Mouse (Mus musculus) layer of hippocampus, postnatal 14 days (tissue): ENCODE results near the gene Asprv1. TPM values are rescaled to one million over a fixed set of nuclear protein-coding genes. Genes with fewer than 3 reads are reported as not detected.
A peak's percentile ranks its signal among the peaks of the same experiment; 100 is the strongest.

Experiments
- DNase-seq, 2 experiments: peaks; one replicate each; pipeline ENCODE4 v3.0.0; 2021 to 2022; ENCODE audit warnings: low spot score in 2 of 2, mixed read lengths in 1 of 2
- total RNA-seq, 2 experiments: library from RNA; stranded (reverse); gene quantifications; 2 replicates each; pipeline ENCODE4 v1.2.3; 2021

Gene Asprv1
- total RNA-seq, 2 experiments from 2014 or later, result 1.2 to 2.1 TPM

GRCm38 (mm10) chr6:86665076-86665475 lies 37.1 kb downstream of the Asprv1 start:
- no peak for DNase-seq

- no peak for DNase-seq
Observed at GRCm38 (mm10) chr6:86665560-86666307, 37.8 kb downstream of the Asprv1 start.

GRCm38 (mm10) chr6:86667061-86667460 lies 39.1 kb downstream of the Asprv1 start:
- no peak for DNase-seq

GRCm38 (mm10) chr6:86668580-86669239 lies 40.7 kb downstream of the Asprv1 start, which contains the start of gene Mxd1:
Gene Mxd1 (minus strand): TSS chr6:86669161.
- no peak for DNase-seq

- peak; percentile 100 for DNase-seq
Observed at GRCm38 (mm10) chr6:86669240-86669727, 41.3 kb downstream of the Asprv1 start.

- DNase-seq, result peak; percentile 35 to 86
Observed at GRCm38 (mm10) chr6:86670873-86671272, 42.9 kb downstream of the Asprv1 start.

GRCm38 (mm10) chr6:86678341-86678740 lies 50.4 kb downstream of the Asprv1 start:
- DNase-seq, result no peak

Other genes starting within 250 kb of the Asprv1 start
- 100 to 1,000 TPM; 113 to 130 TPM for gene Pcyox1, start 231.0 kb upstream of the Asprv1 start, total RNA-seq
- 100 to 1,000 TPM; 135 to 147 TPM for gene Tia1, start 223.9 kb upstream of the Asprv1 start, total RNA-seq
- gene Gm44790, start 201.5 kb upstream of the Asprv1 start, total RNA-seq, result under 1 TPM in 1 of 2 experiments, not detected in 1; 0.90 TPM
- gene C87436, start 189.8 kb upstream of the Asprv1 start, total RNA-seq, result 10 to 100 TPM; 16.8 to 17.1 TPM
- 100 to 1,000 TPM; 176 to 183 TPM for gene Pcbp1, start 101.8 kb upstream of the Asprv1 start, total RNA-seq
- gene Mxd1, start 41.0 kb downstream of the Asprv1 start, total RNA-seq, result 10 to 100 TPM; 16.9 to 17.7 TPM
- gene Snrnp27, start 56.4 kb downstream of the Asprv1 start, total RNA-seq, result 10 to 100 TPM; 56.2 to 56.8 TPM
- 10 to 100 TPM; 33.8 to 37.8 TPM for gene Gmcl1, start 105.2 kb downstream of the Asprv1 start, total RNA-seq
- gene Anxa4, start 165.4 kb downstream of the Asprv1 start, total RNA-seq, result 1 to 10 TPM; 2.8 to 5.8 TPM
- 100 to 1,000 TPM; 404 to 410 TPM for gene Aak1, start 221.4 kb downstream of the Asprv1 start, total RNA-seq